Mouse (Mus musculus): ENCODE results near the gene Uri1.

DNA sequence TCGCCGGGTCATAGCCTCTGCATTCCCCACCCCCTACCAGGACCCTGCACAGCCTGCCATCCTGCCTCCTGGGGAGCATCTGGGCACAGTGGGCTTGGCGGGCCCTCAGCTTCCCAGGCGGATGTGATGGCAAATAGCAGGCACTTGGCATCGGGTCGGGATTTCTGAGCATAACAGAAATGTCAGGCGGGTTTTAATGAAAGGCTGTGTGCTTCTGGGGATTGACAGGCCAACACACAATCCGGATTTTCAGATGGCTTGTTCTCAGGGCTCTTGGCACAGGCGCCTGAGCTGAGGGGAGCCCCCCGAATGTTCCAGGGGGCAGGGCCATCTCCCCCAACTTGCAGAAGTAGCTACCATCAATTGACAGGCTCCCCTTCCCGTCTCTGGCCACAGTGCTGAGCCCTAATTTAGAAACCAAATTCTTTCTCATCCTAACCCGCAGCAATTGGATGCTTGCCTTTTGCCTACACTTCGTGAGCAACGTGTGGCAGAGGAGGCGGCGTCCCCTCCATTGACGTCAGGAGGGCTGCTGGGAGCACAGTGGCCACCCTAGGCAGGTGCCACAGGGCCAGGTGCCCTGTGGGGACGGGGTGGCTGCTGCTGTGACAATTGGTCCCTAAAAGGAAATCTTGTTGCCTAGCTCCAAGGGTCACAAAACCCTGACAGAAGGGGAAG lies 106.5 kb downstream of the Uri1 start:
- no peak for TF ChIP-seq CTCF (IDR thresholded peaks at IDR 0.05; ENCODE audit: extremely low read depth, insufficient read depth, low read length)
- TF ChIP-seq POLR2A (IDR thresholded peaks at IDR 0.05; ENCODE audit: extremely low read depth, insufficient read depth, low read length), result no peak
